Mouse (Mus musculus) neural tube, embryonic 14.5 days (tissue): ENCODE measurements at regions not wholly inside any gene's neighbourhood (a gene's known extent, or its start where the extent isn't known, plus 50 kb on each side); places are given as distances from the start of the nearest gene placed in this dataset.

Experiments
- ATAC-seq: fragments of 200-750 bp; cut with Nextera tagmentation; 2 replicates; pipeline ENCODE4 v1.8.0; 2017; ENCODE audit warnings: low read depth, mild to moderate bottlenecking, moderate TSS enrichment, moderate library complexity
- H3K27ac ChIP-seq: fragments of 300-500 bp; sonication (generic); 2 replicates; pipeline ENCODE4 v1.5.1; 2014; ENCODE audit warnings: low read depth, mild to moderate bottlenecking, control low read depth, low read length, moderate library complexity, mixed read lengths
- H3K27me3 ChIP-seq: fragments of 300-500 bp; sonication (generic); 2 replicates; pipeline ENCODE4 v1.6.1; 2014; ENCODE audit warnings: low read length; ENCODE audit not compliant: control insufficient read depth, insufficient read depth
- H3K36me3 ChIP-seq: fragments of 300-500 bp; sonication (generic); 2 replicates; pipeline ENCODE4 v1.6.1; 2014; ENCODE audit warnings: low read length, mixed read lengths; ENCODE audit not compliant: control insufficient read depth, insufficient read depth
- H3K4me1 ChIP-seq: fragments of 300-500 bp; sonication (generic); 2 replicates; pipeline ENCODE4 v1.6.1; 2014; ENCODE audit warnings: low read length; ENCODE audit not compliant: control insufficient read depth, insufficient read depth
- H3K4me2 ChIP-seq: fragments of 300-500 bp; sonication (generic); 2 replicates; pipeline ENCODE4 v1.6.1; 2014; ENCODE audit warnings: mild to moderate bottlenecking, low read depth, low read length, control low read depth
- H3K4me3 ChIP-seq: fragments of 300-500 bp; sonication (generic); 2 replicates; pipeline ENCODE4 v1.5.1; 2014; ENCODE audit warnings: low read depth, low read length, control low read depth, mixed read lengths
- H3K9ac ChIP-seq: fragments of 300-500 bp; sonication (generic); replicated peaks from 2 replicates; pipeline ENCODE4 v1.6.1; 2014; ENCODE audit warnings: low read depth, mild to moderate bottlenecking, control low read depth, low read length, mixed read lengths
- H3K9me3 ChIP-seq: fragments of 300-500 bp; sonication (generic); 2 replicates; pipeline ENCODE4 v1.6.1; 2016; ENCODE audit warnings: low read length; ENCODE audit not compliant: control insufficient read depth
- WGBS: fragments of 180-500 bp; shearing (Covaris S2); extraction: QIAGEN DNeasy Blood & Tissue Kit; methylation state at CpG from one replicate; pipeline ENCODE4 v1.1.7; 2014; 5-methylcytosine and 5-hydroxymethylcytosine counted together

DNA sequence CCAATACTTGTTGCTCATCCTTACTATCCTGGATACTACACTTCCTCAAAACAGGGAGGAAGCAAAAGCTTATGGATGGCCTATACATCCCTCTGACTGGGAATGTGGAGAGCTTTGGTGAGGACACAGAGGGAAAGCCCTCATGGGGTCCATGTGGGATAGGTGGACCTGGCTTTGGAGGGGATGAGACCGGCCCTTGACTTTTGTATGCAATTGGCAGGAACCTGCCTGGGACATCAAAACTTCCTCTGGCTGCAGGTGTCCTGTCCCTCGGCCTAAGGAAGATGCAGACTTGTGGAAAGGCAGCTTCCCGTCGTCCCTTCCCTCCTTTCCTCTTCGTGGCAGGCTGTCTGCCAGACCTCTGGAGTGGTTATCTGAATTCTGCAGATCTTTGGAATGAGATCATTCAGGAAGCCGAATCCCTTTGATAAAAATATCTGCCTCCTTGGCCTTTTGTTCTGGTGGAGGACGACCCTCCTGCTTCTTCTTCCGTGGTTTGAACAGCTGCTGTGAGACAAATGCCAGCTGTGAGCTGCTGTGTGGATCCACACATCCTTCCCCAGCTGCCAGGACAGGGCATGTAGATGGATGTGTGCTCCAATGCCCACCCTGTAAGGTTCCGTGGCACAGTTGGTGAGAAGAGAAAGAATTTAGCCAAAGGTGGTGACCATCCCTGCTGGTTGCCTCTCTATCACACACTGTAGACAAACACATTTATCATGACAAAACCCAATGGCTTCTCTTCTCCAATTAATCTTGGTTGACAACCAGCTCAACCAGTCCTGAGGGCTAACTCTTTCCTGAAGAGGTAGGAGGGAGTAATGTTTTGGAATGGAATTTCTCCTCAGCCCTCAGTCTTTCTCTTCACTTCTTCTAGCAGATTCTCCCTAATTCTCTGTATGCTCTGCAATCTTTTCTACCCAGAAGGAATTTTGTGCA lies 57.9 kb upstream of the Rapgef5 start:
- Histone ChIP-seq H3K9ac (no peak overlapping the region), H3K27ac (no peak overlapping the region), H3K27me3 (no peaks in the 10 kb centered on the region), H3K4me2 (no peak overlapping the region), H3K4me1 (no peaks in the 10 kb centered on the region), H3K4me3 (no peak overlapping the region), H3K36me3 (no peaks in the 10 kb centered on the region), H3K9me3 (no peaks in the 10 kb centered on the region)
- no peak for ATAC-seq
- 49% methylated on average over 9 of the region's 9 CpGs for WGBS

DNA sequence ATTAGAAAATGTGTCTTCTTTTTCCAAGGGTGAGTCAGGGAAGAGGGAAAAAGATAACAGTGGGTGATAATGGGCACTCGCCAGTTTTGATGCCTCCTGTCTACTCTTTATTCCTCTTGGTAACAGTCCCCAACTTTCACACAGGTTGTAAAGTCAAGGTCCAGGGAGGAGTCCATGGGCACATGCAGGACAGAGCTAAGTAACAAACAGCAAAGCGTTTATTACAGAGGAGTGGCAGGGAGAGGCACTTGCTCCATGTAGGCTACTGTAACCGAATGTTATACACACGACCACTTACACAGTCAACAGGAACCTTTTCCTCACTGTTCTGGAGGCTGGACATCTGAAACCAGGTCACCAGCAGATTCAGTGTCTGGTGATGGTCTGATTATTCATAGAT lies 56.7 kb upstream of the Rapgef5 start:
- Histone ChIP-seq H3K4me1 (no peaks in the 10 kb centered on the region), H3K27ac (no peak overlapping the region), H3K9me3 (no peaks in the 10 kb centered on the region), H3K4me2 (no peak overlapping the region), H3K27me3 (no peaks in the 10 kb centered on the region), H3K9ac (no peak overlapping the region), H3K36me3 (no peaks in the 10 kb centered on the region), H3K4me3 (no peak overlapping the region)
- ATAC-seq = no peak
- 82% methylated on average over 4 of the region's 4 CpGs for WGBS

DNA sequence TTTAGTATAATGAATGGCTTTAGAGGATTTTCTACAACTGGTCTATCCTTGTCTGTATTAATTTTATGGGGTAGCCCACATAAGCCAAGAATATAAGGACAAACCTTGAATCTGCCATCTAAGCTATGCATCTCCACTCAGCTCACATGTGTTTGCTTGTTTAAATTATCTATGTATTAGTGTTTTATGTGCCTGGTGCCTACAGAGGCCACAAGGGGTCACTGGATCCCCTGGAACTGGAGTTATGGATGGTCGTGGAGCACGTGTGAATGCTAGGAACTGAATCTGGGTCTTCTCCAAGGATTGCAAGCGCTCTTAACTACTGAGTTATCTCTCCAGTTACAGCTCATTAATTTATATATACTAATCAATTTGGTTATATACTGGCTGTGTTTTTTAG lies 51.1 kb upstream of the Rapgef5 start:
- 80% methylated on average over 3 of the region's 3 CpGs for WGBS
- no peaks in the 10 kb centered on the region for H3K4me1 ChIP-seq
- no peaks in the 10 kb centered on the region for H3K36me3 ChIP-seq
- H3K4me3 ChIP-seq = no peak overlapping the region
- no peaks in the 10 kb centered on the region for H3K9me3 ChIP-seq
- ATAC-seq = no peak
- H3K27ac ChIP-seq = no peak overlapping the region
- H3K9ac ChIP-seq = no peak overlapping the region
- H3K27me3 ChIP-seq = no peaks in the 10 kb centered on the region
- H3K4me2 ChIP-seq = no peak overlapping the region

DNA sequence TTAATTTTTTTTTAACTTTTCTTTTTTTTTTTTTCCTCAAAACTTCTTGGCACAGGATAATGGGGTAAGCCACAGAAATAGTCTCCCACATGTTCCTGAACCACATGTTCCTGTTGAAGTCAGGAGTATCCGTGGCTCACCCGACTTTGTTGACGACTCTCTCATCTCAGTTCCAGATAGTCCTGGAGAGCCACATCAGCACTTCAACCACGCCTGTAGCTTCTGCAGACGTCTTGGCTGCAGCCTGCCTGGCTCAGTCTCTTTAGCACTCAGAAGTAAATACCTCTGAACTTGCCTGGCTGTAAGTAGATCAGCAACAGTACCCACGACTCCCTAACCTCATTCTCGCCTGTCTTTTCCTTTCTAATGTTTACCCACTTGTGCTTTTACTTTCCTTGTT lies 50.3 kb upstream of the Rapgef5 start:
- ATAC-seq = no peak

More for the DNA sequence above, 50.3 kb upstream of the Rapgef5 start:
- no peaks in the 10 kb centered on the region for H3K9me3 ChIP-seq
- no peak overlapping the region for H3K9ac ChIP-seq
- no peaks in the 10 kb centered on the region for H3K4me1 ChIP-seq
- no peaks in the 10 kb centered on the region for H3K27me3 ChIP-seq
- no peak overlapping the region for H3K27ac ChIP-seq
- no peak overlapping the region for H3K4me3 ChIP-seq
- no peaks in the 10 kb centered on the region for H3K36me3 ChIP-seq
- H3K4me2 ChIP-seq = no peak overlapping the region
- WGBS = 75% methylated on average over 7 of the region's 7 CpGs
